8 mouse cellular contexts compared by ENCODE assay signal in genomic region chr10:60830000-60830399, GRCm38 (mm10). TPM values are rescaled to one million over a fixed set of nuclear protein-coding genes. Genes with fewer than 3 reads are reported as not detected.
DNase-seq lines count a peak whose midpoint lies in the region; ATAC-seq and TF ChIP-seq lines count a peak whose summit lies in the region.

No protein-coding gene starts in this region.

- H3K4me2 ChIP-seq in kidney, postnatal 0 days (ENCODE audit: low read length) = peak overlapping the region; percentile 90
- peak overlapping the region; percentile 93 for H3K4me2 ChIP-seq in embryonic facial prominence, embryonic 11.5 days (ENCODE audit: low read depth, low read length)
- peak overlapping the region; percentile 95 for H3K4me2 ChIP-seq in hindbrain, postnatal 0 days (ENCODE audit: low read depth, low read length)
- H3K4me2 ChIP-seq in neural tube, embryonic 12.5 days (replicated peaks) = peak overlapping the region; percentile 95

- H3K4me3 ChIP-seq in kidney, postnatal 0 days (replicated peaks; ENCODE audit: low read depth, low read length) = peak overlapping the region; percentile 78
- peak overlapping the region; percentile 69 for H3K4me3 ChIP-seq in embryonic facial prominence, embryonic 11.5 days (ENCODE audit: low read depth, low read length)
- H3K4me3 ChIP-seq in hindbrain, postnatal 0 days (ENCODE audit: low read length) = peak overlapping the region; percentile 65
- peak overlapping the region; percentile 58 for H3K4me3 ChIP-seq in neural tube, embryonic 12.5 days

- DNase-seq in kidney, postnatal 0 days (ENCODE audit: low spot score) = no peak
- DNase-seq in kidney, postnatal 14 days = no peak
- DNase-seq in embryonic facial prominence, embryonic 11.5 days (ENCODE audit: low spot score) = no peak
- no peak for DNase-seq in hindbrain, postnatal 0 days (ENCODE audit: low spot score)
- no peak for DNase-seq in ovary, postnatal 36 days (ENCODE audit: low spot score)
- no peak for DNase-seq in adrenal gland, postnatal 25 days

- H3K36me3 ChIP-seq in kidney, postnatal 0 days (ENCODE audit: insufficient read depth, low read length) = no peaks in the 10 kb centered on the region
- H3K36me3 ChIP-seq in embryonic facial prominence, embryonic 11.5 days (replicated peaks; ENCODE audit: control insufficient read depth, insufficient read depth, low read depth, low read length) = no peaks in the 10 kb centered on the region
- H3K36me3 ChIP-seq in hindbrain, postnatal 0 days (ENCODE audit: insufficient read depth, low read length) = no peaks in the 10 kb centered on the region
- no peaks in the 10 kb centered on the region for H3K36me3 ChIP-seq in neural tube, embryonic 12.5 days

- H3K9me3 ChIP-seq in kidney, postnatal 0 days (replicated peaks; ENCODE audit: low read length) = no peaks in the 10 kb centered on the region
- no peaks in the 10 kb centered on the region for H3K9me3 ChIP-seq in embryonic facial prominence, embryonic 11.5 days (replicated peaks; ENCODE audit: control insufficient read depth, low read length)
- no peaks in the 10 kb centered on the region for H3K9me3 ChIP-seq in hindbrain, postnatal 0 days (ENCODE audit: low read length)
- H3K9me3 ChIP-seq in neural tube, embryonic 12.5 days = no peaks in the 10 kb centered on the region

- H3K9ac ChIP-seq in kidney, postnatal 0 days (ENCODE audit: low read depth, low read length) = peak overlapping the region; percentile 80
- H3K9ac ChIP-seq in embryonic facial prominence, embryonic 11.5 days (replicated peaks; ENCODE audit: low read length) = peak overlapping the region; percentile 82
- peak overlapping the region; percentile 52; the same call in 1 of the 2 replicates for H3K9ac ChIP-seq in hindbrain, postnatal 0 days (replicated peaks; ENCODE audit: low read length)
- H3K9ac ChIP-seq in neural tube, embryonic 12.5 days = 0 out of 2 replicates have a peak overlapping the region, but pooled peaks have one; percentile 69

- no peak for ATAC-seq in kidney, postnatal 0 days (replicated peaks; ENCODE audit: low FRiP score, low read depth)
- no peak for ATAC-seq in embryonic facial prominence, embryonic 11.5 days (replicated peaks; ENCODE audit: insufficient number of reproducible peaks, low FRiP score, low TSS enrichment, low read depth)
- no peak for ATAC-seq in hindbrain, postnatal 0 days
- no peak for ATAC-seq in neural tube, embryonic 12.5 days (ENCODE audit: low FRiP score, low read depth)
- no peak for ATAC-seq in activated CD4-positive, CD25-positive, alpha-beta regulatory T cell, adult 4 months

- TF ChIP-seq CTCF in kidney, postnatal 0 days (IDR thresholded peaks at IDR 0.05; ENCODE audit: low read depth) = no peak
- no peak for TF ChIP-seq CTCF in hindbrain, postnatal 0 days (IDR thresholded peaks at IDR 0.05; ENCODE audit: low read depth)

- no peaks in the 10 kb centered on the region for H3K27me3 ChIP-seq in kidney, postnatal 0 days (ENCODE audit: insufficient read depth, low read length)
- H3K27me3 ChIP-seq in embryonic facial prominence, embryonic 11.5 days (ENCODE audit: control insufficient read depth, insufficient read depth, low read length) = peaks cover 38% of the 10 kb centered on the region
- peaks cover 28% of the 10 kb centered on the region for H3K27me3 ChIP-seq in hindbrain, postnatal 0 days (ENCODE audit: insufficient read depth, low read length)
- H3K27me3 ChIP-seq in neural tube, embryonic 12.5 days (replicated peaks) = peaks cover 82% of the 10 kb centered on the region

- H3K27ac ChIP-seq in kidney, postnatal 0 days = no peak overlapping the region
- H3K27ac ChIP-seq in embryonic facial prominence, embryonic 11.5 days (replicated peaks; ENCODE audit: low read depth, low read length) = no peak overlapping the region
- H3K27ac ChIP-seq in hindbrain, postnatal 0 days = no peak overlapping the region
- no peak overlapping the region for H3K27ac ChIP-seq in neural tube, embryonic 12.5 days

- peaks cover 43% of the 10 kb centered on the region for H3K4me1 ChIP-seq in kidney, postnatal 0 days (replicated peaks; ENCODE audit: insufficient read depth, low read length)
- peaks cover 3% of the 10 kb centered on the region for H3K4me1 ChIP-seq in embryonic facial prominence, embryonic 11.5 days (ENCODE audit: control insufficient read depth, insufficient read depth, low read length)
- H3K4me1 ChIP-seq in hindbrain, postnatal 0 days (ENCODE audit: insufficient read depth, low read length) = peaks cover 14% of the 10 kb centered on the region
- peaks cover 45% of the 10 kb centered on the region for H3K4me1 ChIP-seq in neural tube, embryonic 12.5 days

- WGBS in kidney, postnatal 0 days = 1% methylated on average over 11 of the region's 11 CpGs
- 2% methylated on average over 11 of the region's 11 CpGs for WGBS in embryonic facial prominence, embryonic 11.5 days
- WGBS in hindbrain, postnatal 0 days = under 1% methylated on average over 11 of the region's 11 CpGs
- WGBS in neural tube, embryonic 12.5 days = under 1% methylated on average over 11 of the region's 11 CpGs

RNA-seq across cellular contexts. Expression of gene Unc5b, which starts 1.4 kb away (rescaled TPM):
- polyA plus RNA-seq in kidney, postnatal 0 days (2015; fragmentation: Nextera tagmentation; extraction: Ambion mirVana) = 7.8 TPM in 2 replicates
- 4.0 and 4.7 TPM in 2 replicates for polyA plus RNA-seq in embryonic facial prominence, embryonic 11.5 days (2014; fragmentation: Nextera tagmentation; extraction: Ambion mirVana)
- total RNA-seq in hindbrain, postnatal 0 days (2014; rRNA removed) = 25.7 and 27.3 TPM in 2 replicates
- 1.8 TPM in 2 replicates for polyA plus RNA-seq in hindbrain, postnatal 0 days (2015; fragmentation: Nextera tagmentation; extraction: Ambion mirVana)
- 3.0 and 3.6 TPM in 2 replicates for polyA plus RNA-seq in neural tube, embryonic 12.5 days (2016; fragmentation: Nextera tagmentation; extraction: Ambion mirVana)
- polyA plus RNA-seq in activated CD4-positive, CD25-positive, alpha-beta regulatory T cell, adult 4 months (2017; shearing (Covaris generic)) = not detected
- total RNA-seq in adrenal gland, postnatal 25 days (2021) = 5.5 and 8.0 TPM in 2 replicates
